Mouse (Mus musculus) inflammation-experienced regulatory T-cells (primary cell): ENCODE measurements around the gene Hist1h3e. TPM values are rescaled to one million over a fixed set of nuclear protein-coding genes. Genes with fewer than 3 reads are reported as not detected.

Source experiments
- polyA plus RNA-seq, 2 experiments: library from polyadenylated mRNA; unstranded; fragments of 100-300 nt; shearing (Covaris generic); gene quantifications; one replicate each; pipeline ENCODE4 v1.2.1; 2017

Gene Hist1h3e
- polyA plus RNA-seq = 1 to 10 TPM; 3.2 to 8.8 TPM

GRCm38 (mm10) chr13:23561883-23562659, at the start of gene Hist1h3e:
TSS of gene Hist1h3e (minus strand) at chr13:23562369.

DNA sequence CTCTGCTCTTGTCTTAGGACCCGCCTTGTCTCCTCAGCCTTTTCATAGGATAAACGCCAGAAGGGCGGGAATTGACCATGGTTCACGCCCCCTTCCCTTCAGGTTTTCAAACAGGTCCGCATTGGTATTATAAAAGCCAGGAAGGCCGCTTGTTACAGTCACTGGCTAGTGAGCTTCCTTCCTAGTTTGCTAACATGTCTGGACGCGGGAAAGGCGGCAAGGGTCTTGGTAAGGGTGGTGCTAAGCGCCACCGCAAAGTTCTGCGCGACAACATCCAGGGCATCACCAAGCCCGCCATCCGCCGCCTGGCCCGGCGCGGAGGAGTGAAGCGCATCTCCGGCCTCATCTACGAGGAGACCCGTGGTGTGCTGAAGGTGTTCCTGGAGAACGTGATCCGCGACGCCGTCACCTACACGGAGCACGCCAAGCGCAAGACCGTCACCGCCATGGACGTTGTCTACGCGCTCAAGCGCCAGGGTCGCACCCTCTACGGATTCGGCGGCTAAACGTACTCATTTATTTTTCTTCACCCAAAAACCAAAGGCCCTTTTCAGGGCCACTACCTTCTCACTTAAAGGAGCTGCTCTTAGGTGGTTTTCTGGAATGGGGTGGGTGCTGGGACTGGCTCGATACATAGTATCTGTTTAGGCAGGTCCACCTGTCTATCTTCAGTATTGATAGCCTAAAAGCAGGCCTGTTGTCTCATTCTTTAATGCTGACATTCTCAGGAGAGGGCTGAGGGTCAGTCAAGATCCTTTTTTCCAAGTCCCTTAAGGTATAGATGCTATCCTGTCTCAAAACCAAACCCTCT, 19.4 kb upstream of the Hist1h3e start, which contains the start of gene Hist1h4d:
Gene Hist1h4d, plus strand, starts transcription at position 191 of the 811 bp plus-strand sequence.

GRCm38 (mm10) chr13:23575271-23575851, 13.2 kb upstream of the Hist1h3e start, which contains the start of gene Hist1h3d:
TSS of gene Hist1h3d (plus strand) at chr13:23575763.

DNA sequence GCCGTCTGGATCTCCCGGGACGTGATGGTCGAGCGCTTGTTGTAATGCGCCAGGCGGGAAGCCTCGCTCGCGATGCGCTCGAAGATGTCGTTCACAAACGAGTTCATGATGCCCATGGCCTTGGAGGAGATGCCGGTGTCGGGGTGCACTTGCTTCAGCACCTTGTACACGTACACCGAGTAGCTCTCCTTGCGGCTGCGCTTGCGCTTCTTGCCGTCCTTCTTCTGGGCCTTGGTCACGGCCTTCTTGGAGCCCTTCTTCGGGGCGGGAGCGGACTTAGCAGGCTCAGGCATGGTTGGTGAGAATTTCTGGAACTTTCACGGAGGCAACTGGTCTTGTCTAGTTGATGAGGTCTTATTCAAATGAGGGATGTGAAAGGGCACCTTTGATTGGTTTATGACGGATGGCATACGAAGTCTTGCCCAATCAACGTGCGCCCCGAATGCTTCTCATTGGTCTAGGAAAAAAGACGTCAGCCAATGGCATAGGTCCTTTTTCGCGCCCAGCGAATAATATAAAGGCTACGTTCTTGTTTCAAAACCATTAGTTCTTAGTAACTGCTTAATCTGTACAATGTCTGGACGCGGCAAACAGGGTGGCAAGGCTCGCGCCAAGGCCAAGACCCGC, 11.8 kb upstream of the Hist1h3e start, which contains the start of the genes Hist1h2bf and Hist1h2ad:
Gene Hist1h2bf, minus strand, starts transcription at position 299 of the 627 bp plus-strand sequence.
Gene Hist1h2ad, plus strand, starts transcription at position 484 of the 627 bp plus-strand sequence.

GRCm38 (mm10) chr13:23571022-23571503, 8.9 kb upstream of the Hist1h3e start, which contains the start of the genes Hist1h2ae and Hist1h2bg:
TSS of gene Hist1h2ae (minus strand) at chr13:23571220.
TSS of gene Hist1h2bg (plus strand) at chr13:23571396.

DNA sequence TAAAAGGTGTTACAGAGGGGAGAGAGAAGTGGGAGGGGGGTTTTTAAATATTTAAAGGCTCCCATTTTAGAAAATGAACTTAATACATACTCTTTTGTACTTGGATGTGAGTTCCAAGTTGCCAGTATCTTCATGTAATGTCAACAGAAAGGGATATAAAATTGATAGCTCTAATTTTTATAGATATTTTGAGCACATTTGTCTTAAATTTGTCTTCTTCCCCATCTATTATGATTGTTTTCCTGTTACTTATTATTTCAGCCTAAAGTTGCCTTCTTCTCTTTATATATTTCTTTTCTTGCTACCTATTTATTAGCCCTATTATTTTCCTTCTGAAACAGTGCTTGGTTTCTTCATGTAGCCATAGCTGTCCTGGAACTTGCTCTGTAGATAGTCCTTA, 9.2 kb downstream of the Hist1h3e start, which contains the start of gene Hist1h1d:
Gene Hist1h1d, plus strand, starts transcription at position 301 of the 400 bp plus-strand sequence.

DNA sequence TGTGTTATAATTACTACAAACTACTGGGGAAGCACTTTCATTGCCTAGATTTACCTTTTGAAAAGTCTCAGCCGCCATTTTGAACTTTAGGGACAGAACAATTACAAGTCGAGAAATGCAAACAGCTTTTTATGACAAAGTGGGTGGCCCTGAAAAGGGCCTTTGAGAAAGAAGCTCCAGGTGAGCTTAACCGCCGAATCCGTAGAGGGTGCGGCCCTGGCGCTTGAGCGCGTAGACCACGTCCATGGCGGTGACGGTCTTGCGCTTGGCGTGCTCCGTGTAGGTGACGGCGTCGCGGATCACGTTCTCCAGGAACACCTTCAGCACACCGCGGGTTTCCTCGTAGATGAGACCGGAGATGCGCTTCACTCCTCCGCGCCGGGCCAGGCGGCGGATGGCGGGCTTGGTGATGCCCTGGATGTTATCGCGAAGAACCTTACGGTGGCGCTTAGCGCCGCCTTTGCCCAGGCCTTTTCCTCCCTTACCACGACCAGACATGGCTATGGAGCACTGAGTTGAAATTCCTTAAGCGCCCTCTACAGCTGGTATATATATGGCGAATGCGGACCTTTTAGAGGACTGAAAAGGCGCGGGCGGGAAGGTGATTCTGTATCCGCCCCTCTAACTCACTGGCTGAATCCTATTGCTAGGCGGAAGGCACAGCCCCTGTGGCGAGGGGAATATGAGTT, 10.9 kb downstream of the Hist1h3e start, which contains the start of gene Hist1h4f:
Gene Hist1h4f, minus strand, starts transcription at position 503 of the 689 bp plus-strand sequence.

GRCm38 (mm10) chr13:23543965-23544786, 18.0 kb downstream of the Hist1h3e start, which contains the start of gene Hist1h3f:
TSS of gene Hist1h3f (plus strand) at chr13:23544052.

GRCm38 (mm10) chr13:23542999-23543607, 19.1 kb downstream of the Hist1h3e start, which contains the start of gene Hist1h2bh:
TSS of gene Hist1h2bh (minus strand) at chr13:23543392.

GRCm38 (mm10) chr13:23535137-23536075, 26.8 kb downstream of the Hist1h3e start, which contains the start of gene Hist1h3g:
TSS of gene Hist1h3g (plus strand) at chr13:23535422.

DNA sequence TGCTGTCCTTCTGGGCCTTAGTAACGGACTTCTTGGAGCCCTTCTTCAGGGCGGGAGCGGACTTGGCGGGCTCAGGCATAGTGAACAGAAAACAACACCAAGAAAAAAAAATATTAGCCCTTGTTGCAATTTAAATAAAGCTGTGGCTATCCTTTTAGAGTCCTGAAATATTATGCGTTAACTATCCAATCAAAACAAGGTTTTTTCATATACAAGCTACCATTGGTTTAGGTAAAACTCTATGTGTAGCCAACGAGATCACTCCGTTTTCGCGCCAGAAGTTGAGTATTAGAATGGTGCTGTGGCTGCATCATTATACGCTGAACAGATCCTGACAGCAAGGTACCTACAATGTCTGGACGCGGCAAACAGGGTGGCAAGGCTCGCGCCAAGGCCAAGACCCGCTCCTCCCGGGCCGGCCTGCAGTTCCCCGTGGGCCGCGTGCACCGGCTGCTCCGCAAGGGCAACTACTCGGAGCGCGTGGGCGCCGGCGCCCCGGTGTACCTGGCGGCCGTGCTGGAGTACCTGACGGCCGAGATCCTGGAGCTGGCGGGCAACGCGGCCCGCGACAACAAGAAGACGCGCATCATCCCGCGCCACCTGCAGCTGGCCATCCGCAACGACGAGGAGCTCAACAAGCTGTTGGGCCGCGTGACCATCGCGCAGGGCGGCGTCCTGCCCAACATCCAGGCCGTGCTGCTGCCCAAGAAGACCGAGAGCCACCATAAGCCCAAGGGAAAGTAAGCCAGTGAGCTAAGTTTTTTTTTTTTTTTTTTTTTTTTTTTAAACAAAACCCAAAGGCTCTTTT, 28.4 kb downstream of the Hist1h3e start, which contains the start of gene Hist1h2af:
Gene Hist1h2af, plus strand, starts transcription at position 347 of the 808 bp plus-strand sequence.

GRCm38 (mm10) chr13:23530901-23531875, 31.0 kb downstream of the Hist1h3e start, which contains the start of gene Hist1h4h:
TSS of gene Hist1h4h (plus strand) at chr13:23531050.

